Mouse (Mus musculus) hindbrain, embryonic 12.5 days (tissue): Measurements from ENCODE around the gene Svop. TPM values are rescaled to one million over a fixed set of nuclear protein-coding genes. Genes with fewer than 3 reads are reported as not detected.

Experiments used
- ATAC-seq: fragments of 200-750 bp; cut with Nextera tagmentation; 2 replicates; pipeline ENCODE4 v1.8.0; 2017; ENCODE audit warnings: moderate TSS enrichment; ENCODE audit not compliant: low FRiP score
- H3K27ac ChIP-seq: fragments of 300-500 bp; sonication (generic); 2 replicates; pipeline ENCODE4 v1.5.1; 2016; ENCODE audit warnings: mild to moderate bottlenecking
- H3K27me3 ChIP-seq: fragments of 300-500 bp; sonication (generic); 2 replicates; pipeline ENCODE4 v1.6.1; 2016; ENCODE audit warnings: mild to moderate bottlenecking
- H3K36me3 ChIP-seq: fragments of 300-500 bp; sonication (generic); 2 replicates; pipeline ENCODE4 v1.6.1; 2016; ENCODE audit warnings: mild to moderate bottlenecking
- H3K4me1 ChIP-seq: fragments of 300-500 bp; sonication (generic); 2 replicates; pipeline ENCODE4 v1.6.1; 2016
- H3K4me2 ChIP-seq: fragments of 300-500 bp; sonication (generic); replicated peaks from 2 replicates; pipeline ENCODE4 v1.6.1; 2016; ENCODE audit warnings: mild to moderate bottlenecking
- H3K4me3 ChIP-seq: fragments of 300-500 bp; sonication (generic); 2 replicates; pipeline ENCODE4 v1.5.1; 2016; ENCODE audit warnings: mild to moderate bottlenecking
- H3K9ac ChIP-seq: fragments of 300-500 bp; sonication (generic); 2 replicates; pipeline ENCODE4 v1.6.1; 2016; ENCODE audit warnings: mild to moderate bottlenecking, moderate library complexity
- H3K9me3 ChIP-seq: fragments of 300-500 bp; sonication (generic); replicated peaks from 2 replicates; pipeline ENCODE4 v1.6.1; 2016; ENCODE audit warnings: mild to moderate bottlenecking
- whole genome bisulfite sequencing: fragments of 180-500 bp; shearing (Covaris S2); methylation state at CpG from one replicate; pipeline ENCODE4 v1.1.7; 2016; 5-methylcytosine and 5-hydroxymethylcytosine counted together
- polyA plus RNA-seq: library from polyadenylated mRNA; unstranded; fragments of >200 nt; fragmentation: Nextera tagmentation; extraction: Ambion mirVana; gene quantifications from 2 replicates; pipeline ENCODE4 v1.2.1, GENCODE M21; 2016

Svop gene
- polyA plus RNA-seq, result 55.6 and 56.1 TPM in 2 replicates

DNA sequence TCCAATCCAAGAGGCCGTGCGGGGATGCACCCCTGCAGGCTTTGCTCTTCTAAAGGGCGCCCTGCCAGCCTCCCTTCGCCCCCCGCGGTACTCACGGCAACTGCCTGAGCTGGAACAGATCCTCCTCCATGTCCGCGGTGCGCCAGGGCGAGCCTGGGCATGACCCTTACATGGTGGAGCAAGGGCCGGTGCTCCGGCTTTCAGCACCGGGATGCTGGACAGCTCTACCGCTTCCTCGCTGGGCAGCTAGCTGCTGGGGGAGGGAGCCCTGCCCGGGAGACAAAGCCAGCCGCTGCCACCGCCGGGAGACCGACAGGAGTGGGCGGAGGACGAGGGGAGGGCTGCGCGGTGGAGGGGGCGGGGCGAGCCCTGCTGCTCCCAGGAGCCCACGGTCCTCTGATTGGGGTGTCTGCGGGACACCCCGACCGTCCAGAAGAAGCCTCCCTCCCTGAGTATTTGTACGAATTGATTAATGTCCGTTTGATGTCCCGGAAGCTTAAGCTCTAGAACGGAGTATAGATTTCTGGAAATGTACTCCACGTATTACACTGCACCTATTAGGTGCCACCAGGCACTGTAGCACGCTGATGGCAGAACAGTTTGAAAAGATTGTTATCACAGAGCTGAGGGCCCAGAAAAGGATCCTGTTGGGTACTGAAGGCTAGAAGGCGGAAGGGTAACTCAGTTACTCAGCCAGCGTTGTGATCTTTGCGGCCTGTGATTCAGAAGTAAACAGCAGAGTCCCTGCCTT is at the start of gene Svop:
Gene Svop, minus strand, starts transcription at position 514 of the 751 bp plus-strand sequence.
- no peaks in the 10 kb centered on the region; the same call in 1 of the 2 replicates for H3K27me3 ChIP-seq
- peak within 1 kb of the TSS; percentile 55 for H3K4me2 ChIP-seq
- WGBS, result 2% methylated on average over 39 of the region's 40 CpGs
- no peaks in the 10 kb centered on the region for H3K9me3 ChIP-seq
- H3K9ac ChIP-seq, result peak within 1 kb of the TSS; percentile 85
- H3K4me3 ChIP-seq, result peak within 1 kb of the TSS; percentile 61
- peaks cover 14% of the 10 kb centered on the region; the same call in 1 of the 2 replicates for H3K4me1 ChIP-seq
- H3K36me3 ChIP-seq, result no peaks in the 10 kb centered on the region
- ATAC-seq, result peak; percentile 85
- peak within 1 kb of the TSS; percentile 95 for H3K27ac ChIP-seq

DNA sequence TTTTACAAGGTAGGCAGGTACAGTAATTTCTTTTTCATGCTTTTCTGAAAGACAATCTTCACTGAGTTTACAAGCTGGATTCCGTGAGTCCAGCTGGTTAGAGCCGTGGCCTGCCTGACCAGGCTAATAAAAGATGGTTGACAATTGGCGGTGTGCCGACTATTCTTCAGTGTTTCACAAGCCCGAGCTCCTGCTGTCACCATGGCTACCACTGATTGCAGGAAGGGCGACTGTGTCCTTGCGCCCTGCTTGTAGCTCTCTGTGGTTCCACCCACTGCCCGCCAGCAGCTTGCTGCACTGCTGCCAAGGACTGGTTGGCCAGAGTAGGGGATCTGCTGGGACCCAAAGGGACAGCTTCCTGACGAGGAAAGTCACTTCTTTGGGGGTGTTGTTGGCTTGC is 47.8 kb upstream of the Svop start:
- Histone ChIP-seq H3K4me2 (peak overlapping the region; percentile 19), H3K9me3 (no peaks in the 10 kb centered on the region), H3K4me3 (no peak overlapping the region), H3K36me3 (0 out of 2 replicates have a peak, but pooled peaks cover 2% of the 10 kb centered on the region), H3K27ac (peak overlapping the region; percentile 83), H3K9ac (no peak overlapping the region), H3K27me3 (no peaks in the 10 kb centered on the region), H3K4me1 (peaks cover 22% of the 10 kb centered on the region)
- ATAC-seq, result peak; percentile 87
- 34% methylated on average over 9 of the region's 9 CpGs for WGBS

DNA sequence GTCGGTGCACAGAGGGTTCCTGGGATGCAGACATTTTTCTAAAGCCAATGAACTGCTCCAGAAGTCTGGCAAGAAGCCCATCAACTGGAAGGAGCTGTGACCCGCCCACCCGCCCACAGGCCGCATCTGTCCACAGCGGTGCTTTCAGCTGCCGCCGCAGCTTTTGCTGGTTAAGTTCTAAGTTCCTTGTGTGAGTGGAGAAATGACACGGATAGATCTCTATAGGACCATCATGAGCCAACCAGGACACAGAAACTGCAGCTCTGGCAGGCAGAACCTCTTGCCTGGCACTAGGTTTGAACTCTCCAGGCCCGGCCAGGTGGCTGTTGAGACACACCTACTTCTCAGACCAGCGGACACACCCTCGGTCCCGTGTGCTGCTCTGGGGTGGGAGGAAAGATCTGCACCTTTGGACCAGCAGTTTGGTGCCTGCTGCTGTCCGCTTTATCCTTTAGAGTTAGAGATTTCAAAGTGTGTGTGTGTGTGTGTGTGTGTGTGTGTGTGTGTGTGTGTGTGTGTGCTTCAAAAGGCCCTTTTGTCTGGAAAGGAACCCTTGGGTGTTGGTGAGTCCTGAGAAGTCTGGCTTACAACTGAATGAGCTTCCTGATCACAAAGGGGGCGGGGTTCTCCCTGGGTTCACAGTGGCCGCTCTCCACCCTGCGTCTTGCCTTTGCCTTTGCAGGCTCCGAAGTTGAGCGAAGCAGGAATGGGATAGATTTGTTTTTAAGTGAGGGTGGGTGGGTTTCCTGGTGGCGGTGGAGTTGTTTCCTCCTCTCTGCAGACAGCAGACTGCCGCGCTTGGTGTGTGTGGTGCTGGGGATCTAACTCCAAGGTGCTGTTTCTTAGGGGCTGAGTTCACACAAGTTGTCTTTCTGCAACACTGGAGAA is 47.2 kb upstream of the Svop start:
- Histone ChIP-seq H3K9me3 (no peaks in the 10 kb centered on the region), H3K9ac (no peak overlapping the region), H3K27ac (peak overlapping the region; percentile 83), H3K4me2 (peak overlapping the region; percentile 19), H3K4me1 (peaks cover 22% of the 10 kb centered on the region), H3K27me3 (no peaks in the 10 kb centered on the region), H3K36me3 (0 out of 2 replicates have a peak, but pooled peaks cover 2% of the 10 kb centered on the region), H3K4me3 (no peak overlapping the region)
- ATAC-seq, result peak; percentile 41; the same call in 1 of the 2 replicates
- WGBS, result 71% methylated on average over 21 of the region's 21 CpGs

DNA sequence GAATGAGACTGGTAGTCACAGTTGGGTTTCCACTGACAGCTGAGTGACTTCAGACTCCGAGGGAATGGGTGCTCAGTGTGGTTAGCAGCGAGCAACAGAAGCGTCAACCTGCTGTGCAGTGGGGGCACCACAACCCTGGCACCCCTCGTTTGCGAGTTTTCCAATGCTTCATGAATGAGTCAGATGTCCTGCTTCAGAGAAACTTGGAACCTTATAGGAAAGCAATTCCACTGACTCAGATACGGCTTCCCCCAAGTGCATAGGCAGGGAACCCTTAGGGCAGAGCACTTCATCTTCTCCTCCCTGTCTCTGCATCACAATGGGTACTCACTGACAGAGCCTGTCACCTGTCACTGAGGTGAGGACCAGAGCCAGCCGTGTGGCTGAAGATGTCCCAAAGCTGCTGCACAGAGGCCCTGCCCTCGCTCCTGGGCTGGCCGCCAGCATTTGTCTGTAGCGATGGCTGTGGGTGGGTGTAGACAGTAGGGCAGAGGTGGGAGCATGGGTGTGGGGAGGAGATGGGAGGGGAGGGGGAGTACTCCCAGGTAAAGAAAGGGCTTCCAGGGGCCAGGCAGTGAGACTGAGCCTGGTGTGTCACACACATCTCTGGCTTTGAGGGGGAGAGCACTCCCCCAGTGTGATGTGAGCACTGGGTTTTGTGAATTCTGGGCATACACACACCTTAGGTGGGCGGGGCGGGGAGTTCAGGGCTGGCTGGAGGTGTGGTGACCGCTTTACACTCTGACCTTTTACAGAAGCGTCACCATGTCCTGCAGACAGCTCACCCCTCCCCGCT is 46.3 kb upstream of the Svop start:
- no peaks in the 10 kb centered on the region for H3K27me3 ChIP-seq
- 87% methylated on average over 15 of the region's 15 CpGs for WGBS
- H3K36me3 ChIP-seq, result 0 out of 2 replicates have a peak, but pooled peaks cover 2% of the 10 kb centered on the region
- H3K4me2 ChIP-seq, result no peak overlapping the region
- no peak overlapping the region for H3K9ac ChIP-seq
- peaks cover 23% of the 10 kb centered on the region for H3K4me1 ChIP-seq
- ATAC-seq, result 0 out of 2 replicates have a peak, but pooled peaks have one; percentile 37
- no peak overlapping the region for H3K27ac ChIP-seq
- no peaks in the 10 kb centered on the region for H3K9me3 ChIP-seq
- H3K4me3 ChIP-seq, result no peak overlapping the region

DNA sequence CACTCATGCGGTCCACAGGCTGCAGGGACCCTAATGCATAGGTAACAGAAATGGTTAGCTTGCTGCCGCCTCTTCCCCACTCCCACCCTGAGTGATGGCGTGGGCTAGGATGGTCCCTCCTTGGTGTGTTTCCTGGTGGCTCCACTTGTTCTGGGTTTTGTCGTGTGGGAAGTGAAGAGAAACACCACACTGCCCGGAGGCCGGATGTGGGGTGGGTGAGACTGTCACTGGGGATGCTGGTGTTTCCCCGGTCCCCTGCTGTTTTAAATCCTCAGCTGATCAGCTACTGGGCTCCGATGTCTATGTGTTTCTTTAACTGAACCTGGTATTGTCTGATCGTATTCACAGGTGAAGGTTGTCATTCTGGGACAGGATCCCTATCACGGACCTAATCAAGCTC is 44.1 kb upstream of the Svop start:
- WGBS, result 92% methylated on average over 10 of the region's 10 CpGs

DNA sequence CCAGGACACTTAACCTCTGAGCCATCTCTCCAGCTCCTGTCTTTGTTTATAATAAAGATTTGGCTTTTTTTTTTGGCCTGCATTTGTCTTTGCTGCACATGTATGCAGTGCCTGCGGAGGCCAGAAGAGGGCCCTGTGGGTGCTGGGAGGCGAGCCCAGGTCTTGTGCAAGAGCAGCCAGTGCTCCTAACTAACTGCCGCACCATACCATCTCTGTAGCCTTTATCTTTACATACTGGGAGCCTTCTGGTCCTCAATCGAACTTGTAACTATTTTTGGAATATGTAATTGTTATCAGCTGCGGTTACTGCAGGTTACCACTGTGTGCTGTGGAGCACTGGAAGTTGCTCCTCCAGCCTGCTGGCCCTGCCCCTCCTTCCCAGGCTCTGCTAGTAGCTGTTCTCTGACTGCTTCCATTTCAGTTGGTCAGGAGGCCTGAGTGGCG is 42.7 kb upstream of the Svop start:
- Histone ChIP-seq H3K9me3 (no peaks in the 10 kb centered on the region), H3K36me3 (0 out of 2 replicates have a peak, but pooled peaks cover 2% of the 10 kb centered on the region), H3K9ac (no peak overlapping the region), H3K27ac (no peak overlapping the region), H3K4me3 (no peak overlapping the region), H3K4me1 (peaks cover 30% of the 10 kb centered on the region), H3K27me3 (no peaks in the 10 kb centered on the region), H3K4me2 (no peak overlapping the region)
- 67% methylated on average over 6 of the region's 6 CpGs for WGBS
- ATAC-seq, result no peak

More for the DNA sequence above, 44.1 kb upstream of the Svop start:
- no peaks in the 10 kb centered on the region for H3K27me3 ChIP-seq
- H3K4me1 ChIP-seq, result peaks cover 38% of the 10 kb centered on the region
- ATAC-seq, result no peak
- H3K9me3 ChIP-seq, result no peaks in the 10 kb centered on the region
- H3K4me3 ChIP-seq, result no peak overlapping the region
- H3K9ac ChIP-seq, result no peak overlapping the region
- H3K27ac ChIP-seq, result no peak overlapping the region
- H3K4me2 ChIP-seq, result no peak overlapping the region
- H3K36me3 ChIP-seq, result 0 out of 2 replicates have a peak, but pooled peaks cover 2% of the 10 kb centered on the region

DNA sequence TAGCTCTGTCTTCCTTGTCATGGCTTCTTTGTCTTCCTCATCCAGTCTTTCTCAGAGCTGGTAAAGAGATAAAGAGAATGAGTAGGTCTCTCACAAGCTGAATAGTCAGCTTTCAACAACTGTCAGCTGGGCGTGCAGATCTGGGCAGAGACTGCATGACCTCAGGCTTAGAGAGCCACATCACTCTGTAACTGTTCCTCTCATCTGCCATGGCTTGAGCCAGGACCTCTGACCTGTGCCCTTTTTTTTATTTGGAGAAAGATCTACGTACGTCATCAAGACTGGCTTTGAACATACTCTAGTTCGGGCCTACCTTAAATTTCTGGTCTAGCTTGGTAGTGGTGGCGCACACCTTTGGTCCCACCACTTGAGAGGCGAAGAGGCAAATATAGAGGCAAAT is 41.5 kb upstream of the Svop start:
- Histone ChIP-seq H3K4me3 (no peak overlapping the region), H3K4me2 (no peak overlapping the region), H3K9me3 (no peaks in the 10 kb centered on the region), H3K27ac (no peak overlapping the region), H3K36me3 (0 out of 2 replicates have a peak, but pooled peaks cover 2% of the 10 kb centered on the region), H3K9ac (0 out of 2 replicates have a peak overlapping the region, but pooled peaks have one; percentile 4), H3K4me1 (peaks cover 18% of the 10 kb centered on the region), H3K27me3 (no peaks in the 10 kb centered on the region)
- 76% methylated on average over 6 of the region's 6 CpGs for WGBS
- ATAC-seq, result no peak

DNA sequence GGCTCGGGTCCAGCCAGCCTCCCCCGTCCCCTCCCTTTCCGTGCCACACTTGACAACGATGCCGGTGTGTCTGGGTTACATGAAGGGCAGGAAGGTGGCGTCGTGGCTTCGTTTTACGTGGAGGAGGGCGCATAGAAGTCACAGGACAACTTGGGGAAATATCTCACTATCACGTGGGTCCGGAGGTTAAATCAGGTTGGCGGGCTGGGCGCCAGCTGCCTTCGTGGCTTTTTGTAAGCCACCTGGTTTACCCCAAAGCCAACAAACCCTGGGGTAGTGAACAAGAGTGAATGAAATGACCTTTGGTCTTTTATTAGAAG is 40.1 kb upstream of the Svop start:
- WGBS, result under 1% methylated on average over 15 of the region's 15 CpGs
- ATAC-seq, result no peak
- H3K27me3 ChIP-seq, result no peaks in the 10 kb centered on the region
- H3K27ac ChIP-seq, result peak overlapping the region; percentile 35; the same call in 1 of the 2 replicates
- H3K9me3 ChIP-seq, result no peaks in the 10 kb centered on the region
- H3K9ac ChIP-seq, result peak overlapping the region; percentile 62
- peaks cover 19% of the 10 kb centered on the region for H3K4me1 ChIP-seq
- peak overlapping the region; percentile 97 for H3K4me2 ChIP-seq
- H3K36me3 ChIP-seq, result 0 out of 2 replicates have a peak, but pooled peaks cover 2% of the 10 kb centered on the region
- H3K4me3 ChIP-seq, result peak overlapping the region; percentile 77

DNA sequence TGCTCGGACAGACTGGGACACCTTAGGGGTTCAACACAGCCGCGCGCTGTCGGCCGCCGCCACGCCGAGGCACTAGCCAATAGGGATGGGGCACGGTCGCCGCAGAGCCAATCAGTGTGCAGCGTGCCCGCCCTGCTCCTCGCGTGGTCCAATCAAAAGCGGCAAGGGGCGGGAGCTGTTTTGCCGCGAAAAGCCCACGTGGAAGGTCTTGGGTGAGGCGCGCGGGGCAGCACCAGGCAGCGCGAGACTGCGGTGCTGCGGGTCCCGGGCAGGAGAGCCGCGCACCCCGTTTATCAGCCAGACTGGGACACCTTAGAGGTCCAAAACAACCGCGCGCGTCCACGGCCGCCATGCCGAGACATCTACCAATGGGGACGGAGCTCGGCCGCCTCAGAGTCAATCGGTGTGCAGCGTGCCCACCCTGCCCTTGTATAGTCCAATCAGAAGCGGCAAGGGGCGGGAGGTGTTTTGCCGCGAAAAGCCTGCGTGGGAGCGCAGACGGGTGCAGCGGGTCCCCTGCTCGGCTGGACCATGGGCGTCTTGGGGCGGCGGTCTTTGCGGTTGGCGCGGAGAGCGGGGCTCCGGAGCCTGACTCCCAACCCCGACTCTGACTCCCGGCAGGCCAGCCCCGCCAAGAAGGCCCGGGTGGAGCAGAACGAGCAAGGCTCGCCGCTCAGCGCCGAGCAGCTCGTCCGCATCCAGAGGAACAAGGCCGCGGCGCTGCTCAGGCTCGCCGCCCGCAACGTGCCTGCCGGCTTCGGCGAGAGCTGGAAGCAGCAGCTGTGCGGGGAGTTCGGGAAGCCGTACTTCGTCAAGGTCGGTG is 39.5 kb upstream of the Svop start:
- Histone ChIP-seq H3K4me2 (peak overlapping the region; percentile 97), H3K4me3 (peak overlapping the region; percentile 77), H3K36me3 (0 out of 2 replicates have a peak, but pooled peaks cover 2% of the 10 kb centered on the region), H3K27me3 (no peaks in the 10 kb centered on the region), H3K9me3 (no peaks in the 10 kb centered on the region), H3K27ac (peak overlapping the region; percentile 35; the same call in 1 of the 2 replicates), H3K4me1 (peaks cover 19% of the 10 kb centered on the region), H3K9ac (peak overlapping the region; percentile 62)
- under 1% methylated on average over 87 of the region's 87 CpGs for WGBS
- ATAC-seq, result peak; percentile 99

DNA sequence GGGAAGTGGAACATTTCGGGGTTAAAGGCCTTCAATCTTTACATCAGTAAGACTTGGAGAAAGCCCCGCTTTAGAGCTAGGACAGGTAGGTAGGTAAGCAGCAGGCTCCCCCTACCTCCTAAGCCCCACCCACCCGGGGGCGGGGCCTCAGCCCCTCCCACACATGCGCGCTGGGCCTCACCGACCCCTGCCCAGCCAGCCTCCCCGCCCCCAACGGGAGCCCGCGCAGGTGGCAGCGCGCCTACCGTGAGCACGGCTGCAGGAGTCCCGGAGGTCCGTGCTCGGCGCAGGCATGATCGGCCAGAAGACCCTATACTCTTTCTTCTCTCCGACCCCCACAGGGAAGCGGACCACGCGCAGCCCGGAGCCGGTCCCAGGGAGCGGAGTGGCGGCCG is 38.8 kb upstream of the Svop start, which contains the start of gene Ung:
Gene Ung, plus strand, starts transcription at position 176 of the 395 bp plus-strand sequence.
- peaks cover 19% of the 10 kb centered on the region for H3K4me1 ChIP-seq
- H3K36me3 ChIP-seq, result 0 out of 2 replicates have a peak, but pooled peaks cover 6% of the 10 kb centered on the region
- H3K9me3 ChIP-seq, result no peaks in the 10 kb centered on the region
- no peaks in the 10 kb centered on the region for H3K27me3 ChIP-seq
- peak within 1 kb of the TSS; percentile 62 for H3K9ac ChIP-seq
- peak; percentile 62 for ATAC-seq
- peak within 1 kb of the TSS; percentile 77 for H3K4me3 ChIP-seq
- peak within 1 kb of the TSS; percentile 97 for H3K4me2 ChIP-seq
- H3K27ac ChIP-seq, result peak within 1 kb of the TSS; percentile 35; the same call in 1 of the 2 replicates
- WGBS, result under 1% methylated on average over 29 of the region's 29 CpGs
